Mouse (Mus musculus): ENCODE measurements around the gene Brca1. TPM values are rescaled to one million over a fixed set of nuclear protein-coding genes. Genes with fewer than 3 reads are reported as not detected.
"Not testable (repeated sequence)": the region's sequence is repeated elsewhere in the genome, so short reads cannot be mapped to it uniquely, and the experiment has no call there.

The Brca1 gene
- total RNA-seq, 2 experiments from 2014 or later: 0.74 to 1.2 TPM

GRCm38 (mm10) chr11:101472336-101472735, 79.4 kb downstream of the Brca1 start:
- no peak for DNase-seq (ENCODE audit: low spot score in 2 of 2)

- DNase-seq (ENCODE audit: low spot score in 2 of 2): no peak
Measured at GRCm38 (mm10) chr11:101471926-101472325, 79.8 kb downstream of the Brca1 start.

GRCm38 (mm10) chr11:101470206-101470605, 81.5 kb downstream of the Brca1 start:
- no peak for DNase-seq (ENCODE audit: low spot score in 2 of 2)

- DNase-seq (ENCODE audit: low spot score in 2 of 2): no peak
Measured at GRCm38 (mm10) chr11:101469155-101469554, 82.6 kb downstream of the Brca1 start.

- no peak for DNase-seq (ENCODE audit: low spot score in 2 of 2)
Measured at GRCm38 (mm10) chr11:101468731-101469130, 83.0 kb downstream of the Brca1 start.

GRCm38 (mm10) chr11:101468263-101468688, 83.5 kb downstream of the Brca1 start:
- DNase-seq (ENCODE audit: low spot score in 2 of 2): no peak

- DNase-seq (ENCODE audit: low spot score in 2 of 2): peak; percentile 52 to 61
Measured at GRCm38 (mm10) chr11:101467477-101468262, 84.1 kb downstream of the Brca1 start.

- DNase-seq (ENCODE audit: low spot score in 2 of 2): not testable (repeated sequence)
Measured at GRCm38 (mm10) chr11:101466552-101466950, 85.2 kb downstream of the Brca1 start.

GRCm38 (mm10) chr11:101465869-101466551, 85.7 kb downstream of the Brca1 start, which contains the start of gene Vat1:
Gene Vat1, minus strand, starts transcription at chr11:101466230.
- peak; percentile 48 to 67 for DNase-seq (ENCODE audit: low spot score in 2 of 2)

GRCm38 (mm10) chr11:101465101-101465868, 86.5 kb downstream of the Brca1 start:
- peak in 1 of 2 experiments; percentile 24 for DNase-seq (ENCODE audit: low spot score in 2 of 2)

- DNase-seq (ENCODE audit: low spot score in 2 of 2): no peak
Measured at GRCm38 (mm10) chr11:101464211-101465100, 87.3 kb downstream of the Brca1 start, which contains the start of gene Rnd2. Gene Rnd2, plus strand, starts transcription at chr11:101464999.

GRCm38 (mm10) chr11:101462583-101463440, 88.9 kb downstream of the Brca1 start:
- no peak for DNase-seq (ENCODE audit: low spot score in 2 of 2)

- no peak for DNase-seq (ENCODE audit: low spot score in 2 of 2)
Measured at GRCm38 (mm10) chr11:101462141-101462540, 89.6 kb downstream of the Brca1 start.

- no peak for DNase-seq (ENCODE audit: low spot score in 2 of 2)
Measured at GRCm38 (mm10) chr11:101460321-101460720, 91.4 kb downstream of the Brca1 start.

- DNase-seq (ENCODE audit: low spot score in 2 of 2): no peak
Measured at GRCm38 (mm10) chr11:101459716-101460115, 92.0 kb downstream of the Brca1 start.

GRCm38 (mm10) chr11:101458217-101458616, 93.5 kb downstream of the Brca1 start:
- DNase-seq (ENCODE audit: low spot score in 2 of 2): no peak

GRCm38 (mm10) chr11:101457631-101458030, 94.1 kb downstream of the Brca1 start:
- no peak for DNase-seq (ENCODE audit: low spot score in 2 of 2)

- no peak for DNase-seq (ENCODE audit: low spot score in 2 of 2)
Measured at GRCm38 (mm10) chr11:101455627-101456026, 96.1 kb downstream of the Brca1 start.

- DNase-seq (ENCODE audit: low spot score in 2 of 2): no peak
Measured at GRCm38 (mm10) chr11:101454702-101455101, 97.1 kb downstream of the Brca1 start.

Measured in left cerebral cortex, adult 18-20 months (tissue).